Mouse (Mus musculus) CH12.LX (cell line): ENCODE results near the gene Ascl4. TPM values are rescaled to one million over a fixed set of nuclear protein-coding genes. Genes with fewer than 3 reads are reported as not detected.
A peak's percentile ranks its signal among the peaks of the same experiment; 100 is the strongest.

ENCODE experiments used
- DNase-seq: peaks from one replicate; pipeline ENCODE4 v3.0.0-alpha.2; 2013; ENCODE audit errors: extremely low read depth
- H3K27ac ChIP-seq: 2 replicates; pipeline ENCODE4 v1.5.1; 2012; ENCODE audit warnings: low read depth, mild to moderate bottlenecking, control low read depth, moderate library complexity; ENCODE audit not compliant: insufficient read depth
- H3K27me3 ChIP-seq: replicated peaks from 2 replicates; pipeline ENCODE3; 2012; ENCODE audit warnings: inconsistent platforms
- H3K36me3 ChIP-seq, 2 experiments: replicated peaks in 1 of 2; 2 replicates each; pipeline versions ENCODE3 to v1.6.1; 2012; ENCODE audit warnings: inconsistent platforms in 1 of 2, low read length in 1 of 2, mild to moderate bottlenecking in 1 of 2, mixed read lengths in 1 of 2, moderate library complexity in 1 of 2; ENCODE audit not compliant: control insufficient read depth in 1 of 2, insufficient read depth in 1 of 2
- H3K4me1 ChIP-seq, 2 experiments: 2 replicates each; pipeline ENCODE4 v1.6.1; 2012; ENCODE audit warnings: inconsistent platforms in 1 of 2, moderate library complexity in 1 of 2; ENCODE audit not compliant: insufficient read depth in 2 of 2, control insufficient read depth in 1 of 2
- H3K4me2 ChIP-seq: 2 replicates; pipeline ENCODE4 v1.6.1; 2012; ENCODE audit warnings: low read depth, mild to moderate bottlenecking, control low read depth; ENCODE audit not compliant: poor library complexity, insufficient read depth, severe bottlenecking
- H3K4me3 ChIP-seq, 3 experiments: fragments of 150-350 bp in 1 of 3; sonication (generic) in 1 of 3; replicated peaks in 1 of 3; 2 replicates each; pipeline versions ENCODE3 to v1.5.1; 2011 to 2012; ENCODE audit warnings: low read depth in 2 of 3, low read length in 2 of 3, mild to moderate bottlenecking in 2 of 3, moderate library complexity in 2 of 3, control low read depth in 1 of 3, improper control_type of control experiment in 1 of 3, inconsistent platforms in 1 of 3, mixed read lengths in 1 of 3; ENCODE audit not compliant: poor library complexity in 1 of 3
- H3K79me2 ChIP-seq: replicated peaks from 2 replicates; pipeline ENCODE4 v1.6.1; 2012; ENCODE audit warnings: mild to moderate bottlenecking, moderate library complexity; ENCODE audit not compliant: control insufficient read depth, poor library complexity, insufficient read depth, severe bottlenecking; ENCODE audit errors: extremely low read depth
- H3K9ac ChIP-seq: 2 replicates; pipeline ENCODE4 v1.6.1; 2012; ENCODE audit warnings: low read depth, mild to moderate bottlenecking, control low read depth, moderate library complexity; ENCODE audit not compliant: insufficient read depth
- H3K9me3 ChIP-seq: replicated peaks from 2 replicates; pipeline ENCODE3; 2012; ENCODE audit warnings: low read length, inconsistent platforms, mixed read lengths
- CHD1 ChIP-seq: IDR thresholded peaks from 2 replicates; pipeline ENCODE4 v1.6.1; 2012; ENCODE audit warnings: low read depth, low read length, improper control_type of control experiment, inconsistent platforms
- CTCF ChIP-seq, 2 experiments: IDR thresholded peaks in 1 of 2; conservative IDR thresholded peaks in 1 of 2; 2 replicates each; pipeline ENCODE4 v1.5.1; 2011 to 2012; ENCODE audit warnings: low read depth in 2 of 2, low read length in 2 of 2, improper control_type of control experiment in 1 of 2, inconsistent platforms in 1 of 2, mild to moderate bottlenecking in 1 of 2, moderate library complexity in 1 of 2
- E2F4 ChIP-seq: IDR thresholded peaks from 2 replicates; pipeline ENCODE4 v1.6.1; 2011; ENCODE audit warnings: low read depth, low read length, improper control_type of control experiment; ENCODE audit not compliant: insufficient replicate concordance
- ELF1 ChIP-seq: IDR thresholded peaks from 2 replicates; pipeline ENCODE4 v1.6.1; 2014; ENCODE audit warnings: low read depth, mild to moderate bottlenecking, inconsistent platforms, low read length, improper control_type of control experiment
- HCFC1 ChIP-seq: IDR thresholded peaks from 2 replicates; pipeline ENCODE4 v1.6.1; 2012; ENCODE audit warnings: low read depth, mild to moderate bottlenecking, inconsistent platforms, low read length, improper control_type of control experiment
- MAX ChIP-seq: IDR thresholded peaks from 2 replicates; pipeline ENCODE4 v1.6.1; 2011; ENCODE audit warnings: low read length, improper control_type of control experiment
- MAZ ChIP-seq: IDR thresholded peaks from 2 replicates; pipeline ENCODE4 v1.6.1; 2012; ENCODE audit warnings: low read depth, mild to moderate bottlenecking, inconsistent platforms, low read length, improper control_type of control experiment, moderate library complexity
- MXI1 ChIP-seq: IDR thresholded peaks from 2 replicates; pipeline ENCODE4 v1.6.1; 2011; ENCODE audit warnings: mild to moderate bottlenecking, low read depth, low read length, improper control_type of control experiment
- NRF1 ChIP-seq: IDR thresholded peaks from 2 replicates; pipeline ENCODE4 v1.6.1; 2014; ENCODE audit warnings: low read depth, mild to moderate bottlenecking, inconsistent platforms, low read length, improper control_type of control experiment, moderate library complexity
- RAD21 ChIP-seq: IDR thresholded peaks from 2 replicates; pipeline ENCODE4 v1.6.1; 2011; ENCODE audit warnings: low read depth, mild to moderate bottlenecking, low read length, improper control_type of control experiment, moderate library complexity
- RCOR1 ChIP-seq: conservative IDR thresholded peaks from 2 replicates; pipeline ENCODE4 v1.6.1; 2012; ENCODE audit warnings: low read depth, mild to moderate bottlenecking, inconsistent platforms, low read length, improper control_type of control experiment
- USF2 ChIP-seq: conservative IDR thresholded peaks from 2 replicates; pipeline ENCODE4 v1.6.1; 2011; ENCODE audit warnings: low read depth, low read length, improper control_type of control experiment
- ZMIZ1 ChIP-seq: IDR thresholded peaks from 2 replicates; pipeline ENCODE4 v1.6.1; 2012; ENCODE audit warnings: low read depth, mild to moderate bottlenecking, inconsistent platforms, low read length, improper control_type of control experiment
- ZNF384 ChIP-seq: IDR thresholded peaks from 2 replicates; pipeline ENCODE4 v1.6.1; 2012; ENCODE audit warnings: low read depth, low read length, improper control_type of control experiment, inconsistent platforms
- dilution Hi-C: fragments of 300-500 bp; cut with MboI; formaldehyde crosslinking; loops from 2 replicates; pipeline ENCODE4 v1.14.3; 2020; ENCODE audit warnings: low sequenced_read_pairs; ENCODE audit not compliant: extremely low pct_unique_long_range_greater_than_20kb, extremely low pct_ligation_motif_present
- in situ Hi-C: fragments of 300-500 bp; cut with MboI; formaldehyde crosslinking; loops from 3 replicates; pipeline ENCODE4 v1.14.3; 2019; ENCODE audit warnings: low sequenced_read_pairs, low pct_ligation_motif_present, low pct_unique_long_range_greater_than_20kb, mixed read lengths
- polyA plus RNA-seq: library from polyadenylated mRNA; unstranded; fragments of >175 nt; gene quantifications from 2 replicates; pipeline ENCODE4 v1.2.1, GENCODE M21; 2012; ENCODE audit warnings: low read depth; ENCODE audit not compliant: insufficient read length
- total RNA-seq, 2 experiments: library from RNA; depleted of rRNA; stranded (reverse); fragments of 300-350 nt in 1 of 2; fragments of >200 nt in 1 of 2; gene quantifications; 2 replicates each; pipeline ENCODE4 v1.2.3; 2012 to 2014

Gene Ascl4
- 0.13 TPM in 1 of 2 replicates, not detected in the other for total RNA-seq (2012; rRNA removed)
- not detected in 2 replicates for total RNA-seq (2014; rRNA removed)
- polyA plus RNA-seq = 0.11 TPM in 1 of 2 replicates, not detected in the other

DNA sequence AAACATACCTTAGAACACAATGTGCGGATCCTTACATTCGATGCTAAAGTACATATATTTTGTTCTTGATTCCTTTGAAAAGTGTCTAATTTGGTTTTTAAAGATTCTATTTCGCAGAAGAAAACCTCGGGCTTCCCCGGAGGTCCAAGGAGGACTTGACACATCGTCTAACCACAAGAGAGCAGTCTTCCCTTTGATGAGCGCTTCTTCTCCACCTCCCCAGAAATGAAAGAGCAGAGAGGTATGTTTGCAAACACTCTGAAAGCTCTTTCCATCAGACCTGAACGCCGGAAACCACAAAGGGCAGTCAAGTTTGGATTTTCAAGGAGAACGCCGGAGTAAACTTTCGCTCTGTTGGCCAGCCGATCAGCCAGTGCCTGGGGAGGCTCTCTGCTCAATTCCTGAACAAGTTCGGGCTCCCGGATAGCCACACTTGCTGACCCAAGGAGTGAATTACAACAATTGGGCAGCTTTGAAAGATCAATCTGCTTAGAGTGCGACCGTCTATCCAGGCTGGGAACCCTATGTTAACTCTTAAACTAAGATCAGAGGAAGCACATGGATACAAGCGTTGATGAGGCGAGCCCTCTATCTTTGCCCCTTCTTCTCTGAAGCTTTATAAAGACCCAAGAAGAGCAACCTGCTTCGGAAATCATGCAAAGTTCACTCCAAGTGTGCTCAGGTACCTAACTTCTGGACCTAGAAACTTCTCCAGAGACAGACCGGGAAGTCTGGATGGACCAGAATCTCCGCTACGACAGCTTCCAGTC, at the start of gene Ascl4:
Gene Ascl4 (plus strand): TSS at position 6 of the 770 bp plus-strand sequence.
- peaks cover 23% of the 10 kb centered on the region for H3K27me3 ChIP-seq
- no peaks in the 10 kb centered on the region for H3K36me3 ChIP-seq
- in situ Hi-C loops (no loop called here), dilution Hi-C loops (no loop called here)
- peak within 1 kb of the TSS; percentile 19; the same call in 1 of the 2 replicates for H3K9ac ChIP-seq
- no peak for DNase-seq
- H3K79me2 ChIP-seq = no peaks in the 10 kb centered on the region
- peak within 1 kb of the TSS; percentile 99 for H3K4me2 ChIP-seq
- H3K27ac ChIP-seq = no peak within 1 kb of the TSS; the same call in 1 of the 2 replicates
- H3K4me3 ChIP-seq = peak within 1 kb of the TSS; percentile 34 to 56 (median 36)
- no peaks in the 10 kb centered on the region for H3K9me3 ChIP-seq
- H3K4me1 ChIP-seq = peaks cover 8 to 30% of the 10 kb centered on the region in 2 experiments
- TF ChIP-seq MAZ (no peak), ELF1 (no peak), ZNF384 (no peak), RAD21 (peak; percentile 28), NRF1 (no peak), ZMIZ1 (no peak), MAX (peak; percentile 4; the same call in 1 of the 2 replicates), CTCF (conservative IDR thresholded peaks at IDR 0.05 in 1 of 2, IDR thresholded peaks at IDR 0.05 in 1 of 2; ENCODE audit: low read depth in 2 of 2, low read length in 2 of 2) (peak in 1 of 2 experiments; percentile 45; a peak in 2 of 4 replicates), MXI1 (0 out of 2 replicates have a peak, but pooled peaks have one; percentile 49)
- TF ChIP-seq, all 38 proteins: peak for 4

- H3K9ac ChIP-seq = no peak overlapping the region
- in situ Hi-C loops = no loop called here
- DNase-seq = no peak
- H3K79me2 ChIP-seq = peaks cover 1% of the 10 kb centered on the region; the same call in 1 of the 2 replicates
- no peak overlapping the region for H3K27ac ChIP-seq
- H3K4me3 ChIP-seq = no peak overlapping the region
- no peaks in the 10 kb centered on the region for H3K9me3 ChIP-seq
- TF ChIP-seq ZNF384 = no peak
- no peak for TF ChIP-seq USF2
- TF ChIP-seq RCOR1 = no peak
- no peak for TF ChIP-seq CHD1
- TF ChIP-seq HCFC1 = no peak
- no peak for TF ChIP-seq ZMIZ1
- TF ChIP-seq MAX = no peak
- TF ChIP-seq E2F4 = no peak
- H3K4me2 ChIP-seq = no peak overlapping the region
- H3K36me3 ChIP-seq = peaks cover 75 to 97% of the 10 kb centered on the region in 2 experiments
- H3K4me1 ChIP-seq = no peaks in the 10 kb centered on the region
- H3K27me3 ChIP-seq = no peaks in the 10 kb centered on the region
- dilution Hi-C loops = no loop called here
These were observed 47.5 kb upstream of the Ascl4 start for GRCm38 (mm10) chr10:85879886-85880486.
